Mouse (Mus musculus): ENCODE measurements at regions not wholly inside any gene's neighbourhood (a gene's known extent, or its start where the extent isn't known, plus 50 kb on each side); places are given as distances from the start of the nearest gene placed in this dataset.

GRCm38 (mm10) chr7:84800966-84801365, 52.4 kb upstream of the Olfr291 start:
- no peak for ATAC-seq (ENCODE audit: insufficient read depth)
- no peaks in the 10 kb centered on the region for H3K9me3 ChIP-seq (replicated peaks)

DNA sequence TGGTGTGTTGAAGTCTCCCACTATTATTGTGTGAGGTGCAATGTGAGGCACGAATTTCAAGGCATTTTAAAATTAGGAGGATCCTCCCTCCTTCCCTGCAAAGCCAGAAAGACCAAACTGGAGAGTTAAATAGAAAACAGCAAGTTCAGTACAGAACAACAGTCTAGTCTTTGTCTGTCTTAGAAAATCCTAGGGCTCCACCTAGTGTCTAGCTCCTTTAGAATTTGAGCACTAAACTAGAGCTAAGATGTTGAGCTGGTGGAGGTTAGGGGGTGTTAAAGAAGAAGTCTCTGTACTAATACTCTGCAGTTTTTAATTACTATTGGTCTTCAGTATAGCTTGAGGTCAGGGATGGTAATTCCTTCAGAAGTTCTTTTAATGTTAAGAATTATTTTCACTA, 58.7 kb upstream of the Olfr291 start:
- no peak for ATAC-seq (ENCODE audit: insufficient read depth)
- no peak overlapping the region for H3K4me3 ChIP-seq (replicated peaks)
- no peaks in the 10 kb centered on the region for H3K4me1 ChIP-seq (replicated peaks)
- no peaks in the 10 kb centered on the region for H3K27me3 ChIP-seq
- H3K9me3 ChIP-seq (replicated peaks), result no peaks in the 10 kb centered on the region
- H3K27ac ChIP-seq (replicated peaks), result no peak overlapping the region
- H3K36me3 ChIP-seq (replicated peaks), result no peaks in the 10 kb centered on the region
- H3K4me2 ChIP-seq, result no peak overlapping the region
- WGBS (ENCODE audit: insufficient replicate concordance), result 2% methylated on average over 1 of the region's 1 CpGs
- no peak overlapping the region for H3K9ac ChIP-seq

More at GRCm38 (mm10) chr7:84800966-84801365, 52.4 kb upstream of the Olfr291 start:
- Histone ChIP-seq H3K4me1 (replicated peaks) (no peaks in the 10 kb centered on the region), H3K27me3 (no peaks in the 10 kb centered on the region), H3K36me3 (replicated peaks) (no peaks in the 10 kb centered on the region), H3K4me2 (no peak overlapping the region), H3K27ac (replicated peaks) (no peak overlapping the region), H3K9ac (no peak overlapping the region), H3K4me3 (replicated peaks) (no peak overlapping the region)
- 24% methylated on average over 12 of the region's 12 CpGs for WGBS (ENCODE audit: insufficient replicate concordance)

- H3K9me3 ChIP-seq (replicated peaks), result no peaks in the 10 kb centered on the region
- H3K9ac ChIP-seq, result peak overlapping the region; percentile 63
- H3K36me3 ChIP-seq (replicated peaks), result no peaks in the 10 kb centered on the region
- no peak overlapping the region for H3K27ac ChIP-seq (replicated peaks)
- ATAC-seq (ENCODE audit: insufficient read depth), result peak; percentile 88
- WGBS (ENCODE audit: insufficient replicate concordance), result under 1% methylated on average over 30 of the region's 30 CpGs
- peak overlapping the region; percentile 93 for H3K4me2 ChIP-seq
- H3K27me3 ChIP-seq, result no peaks in the 10 kb centered on the region
- H3K4me1 ChIP-seq (replicated peaks), result peaks cover 4% of the 10 kb centered on the region
- peak overlapping the region; percentile 68 for H3K4me3 ChIP-seq (replicated peaks)
Observed at GRCm38 (mm10) chr7:84779276-84779825, 74.0 kb upstream of the Olfr291 start.

DNA sequence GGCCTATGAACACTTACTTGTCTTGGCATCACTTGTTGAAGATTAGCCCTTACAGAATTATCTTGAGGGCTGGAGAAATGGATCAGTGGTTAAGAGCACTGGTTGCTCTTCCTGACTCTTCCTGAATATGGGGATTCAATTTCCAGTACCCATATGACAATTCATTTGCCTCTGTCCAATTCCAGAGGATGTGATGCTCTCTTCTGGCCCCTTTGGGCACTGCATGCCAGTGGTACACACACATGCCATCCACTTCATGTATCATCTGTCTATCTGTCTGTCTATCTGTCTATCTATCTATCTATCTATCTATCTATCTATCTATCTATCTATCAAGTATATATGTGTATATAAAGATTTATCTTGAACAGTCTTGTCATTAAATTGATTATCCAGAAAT, 75.7 kb upstream of the Olfr291 start:
- Histone ChIP-seq H3K9me3 (replicated peaks) (no peaks in the 10 kb centered on the region), H3K9ac (no peak overlapping the region), H3K4me3 (replicated peaks) (no peak overlapping the region), H3K36me3 (replicated peaks) (no peaks in the 10 kb centered on the region), H3K27ac (replicated peaks) (no peak overlapping the region), H3K4me2 (no peak overlapping the region), H3K27me3 (no peaks in the 10 kb centered on the region), H3K4me1 (replicated peaks) (peaks cover 4% of the 10 kb centered on the region)
- ATAC-seq (ENCODE audit: insufficient read depth), result no peak

DNA sequence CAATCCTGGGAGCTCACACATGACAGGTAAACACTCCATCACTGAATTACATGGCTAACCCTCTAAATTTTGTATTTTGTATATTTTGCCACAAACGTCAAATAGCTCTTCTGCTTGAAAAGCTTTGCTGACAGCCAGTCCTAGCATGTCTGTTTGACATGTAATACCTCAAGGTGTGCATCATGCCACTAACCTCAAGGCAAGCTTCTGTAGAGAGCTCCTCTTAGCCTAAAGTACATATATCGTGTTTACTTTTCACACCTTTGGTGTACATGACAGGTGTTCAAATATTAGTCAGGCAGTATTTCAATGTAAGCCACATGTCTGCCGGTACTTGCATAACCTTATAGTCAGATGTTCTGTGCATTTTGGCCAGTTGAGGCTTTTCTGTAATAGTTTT, 66.5 kb upstream of the Zfand6 start:
- 59% methylated on average over 3 of the region's 3 CpGs for WGBS (ENCODE audit: insufficient replicate concordance)
- Histone ChIP-seq H3K9me3 (replicated peaks) (no peaks in the 10 kb centered on the region), H3K4me1 (replicated peaks) (no peaks in the 10 kb centered on the region), H3K27me3 (peaks cover 3% of the 10 kb centered on the region; the same call in 1 of the 2 replicates), H3K27ac (replicated peaks) (no peak overlapping the region), H3K36me3 (replicated peaks) (no peaks in the 10 kb centered on the region), H3K4me3 (replicated peaks) (no peak overlapping the region), H3K9ac (no peak overlapping the region), H3K4me2 (no peak overlapping the region)
- no peak for ATAC-seq (ENCODE audit: insufficient read depth)

GRCm38 (mm10) chr7:84753361-84753760, 63.6 kb upstream of the Zfand6 start:
- Histone ChIP-seq H3K4me1 (replicated peaks) (peaks cover 8% of the 10 kb centered on the region; the same call in 1 of the 2 replicates), H3K27ac (replicated peaks) (no peak overlapping the region), H3K36me3 (replicated peaks) (no peaks in the 10 kb centered on the region), H3K9ac (no peak overlapping the region), H3K4me3 (replicated peaks) (no peak overlapping the region), H3K9me3 (replicated peaks) (no peaks in the 10 kb centered on the region), H3K27me3 (peaks cover 16% of the 10 kb centered on the region), H3K4me2 (no peak overlapping the region)
- no peak for ATAC-seq (ENCODE audit: insufficient read depth)
- WGBS (ENCODE audit: insufficient replicate concordance), result 67% methylated on average over 1 of the region's 1 CpGs

GRCm38 (mm10) chr7:84749434-84750301, 59.9 kb upstream of the Zfand6 start:
- WGBS (ENCODE audit: insufficient replicate concordance), result 4% methylated on average over 21 of the region's 21 CpGs
- H3K9ac ChIP-seq, result no peak overlapping the region
- no peak overlapping the region for H3K27ac ChIP-seq (replicated peaks)
- H3K36me3 ChIP-seq (replicated peaks), result no peaks in the 10 kb centered on the region
- H3K4me2 ChIP-seq, result peak overlapping the region; percentile 72
- ATAC-seq (ENCODE audit: insufficient read depth), result no peak
- peak overlapping the region; percentile 51 for H3K4me3 ChIP-seq (replicated peaks)
- no peaks in the 10 kb centered on the region for H3K9me3 ChIP-seq (replicated peaks)
- peaks cover 29% of the 10 kb centered on the region for H3K27me3 ChIP-seq
- H3K4me1 ChIP-seq (replicated peaks), result peaks cover 17% of the 10 kb centered on the region

- H3K36me3 ChIP-seq (replicated peaks), result no peaks in the 10 kb centered on the region
- peaks cover 17% of the 10 kb centered on the region for H3K4me1 ChIP-seq (replicated peaks)
- H3K9ac ChIP-seq, result no peak overlapping the region
- no peak overlapping the region for H3K27ac ChIP-seq (replicated peaks)
- no peak overlapping the region for H3K4me3 ChIP-seq (replicated peaks)
- H3K27me3 ChIP-seq, result peaks cover 31% of the 10 kb centered on the region
- 30% methylated on average over 1 of the region's 1 CpGs for WGBS (ENCODE audit: insufficient replicate concordance)
- ATAC-seq (ENCODE audit: insufficient read depth), result no peak
- H3K9me3 ChIP-seq (replicated peaks), result no peaks in the 10 kb centered on the region
- H3K4me2 ChIP-seq, result no peak overlapping the region
Observed at GRCm38 (mm10) chr7:84747847-84748246, 58.1 kb upstream of the Zfand6 start.

GRCm38 (mm10) chr7:84744321-84745070, 54.7 kb upstream of the Zfand6 start:
- no peak overlapping the region for H3K4me3 ChIP-seq (replicated peaks)
- 67% methylated on average over 5 of the region's 5 CpGs for WGBS (ENCODE audit: insufficient replicate concordance)
- no peak overlapping the region for H3K4me2 ChIP-seq
- peaks cover 34% of the 10 kb centered on the region for H3K27me3 ChIP-seq
- H3K36me3 ChIP-seq (replicated peaks), result no peaks in the 10 kb centered on the region
- no peak for ATAC-seq (ENCODE audit: insufficient read depth)
- H3K27ac ChIP-seq (replicated peaks), result no peak overlapping the region
- H3K9ac ChIP-seq, result no peak overlapping the region
- H3K4me1 ChIP-seq (replicated peaks), result peaks cover 11% of the 10 kb centered on the region
- H3K9me3 ChIP-seq (replicated peaks), result no peaks in the 10 kb centered on the region

DNA sequence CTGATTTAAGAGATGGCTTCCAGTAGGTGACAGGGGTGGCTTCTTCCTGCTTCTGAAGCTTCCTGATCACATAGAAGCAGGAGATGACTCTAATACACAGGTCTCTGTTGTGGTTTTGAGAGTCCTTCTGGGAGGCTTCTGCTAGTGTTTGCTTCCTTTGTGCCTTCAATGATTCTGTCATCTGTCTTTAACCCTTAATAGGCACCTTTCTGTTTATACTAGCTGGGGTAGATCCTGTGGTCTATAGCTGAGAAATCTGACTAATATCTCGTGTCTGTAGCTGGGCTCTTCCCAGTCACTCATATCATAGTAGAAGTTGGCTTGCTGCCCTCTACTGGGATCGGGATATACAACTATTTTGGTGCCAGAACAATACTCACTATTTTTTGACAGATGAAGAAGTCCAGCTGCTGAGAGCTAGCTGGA, 50.2 kb upstream of the Zfand6 start:
- WGBS (ENCODE audit: insufficient replicate concordance), result 11% methylated on average over 2 of the region's 2 CpGs
- no peaks in the 10 kb centered on the region for H3K36me3 ChIP-seq (replicated peaks)
- no peaks in the 10 kb centered on the region for H3K9me3 ChIP-seq (replicated peaks)
- no peak overlapping the region for H3K27ac ChIP-seq (replicated peaks)
- no peak for ATAC-seq (ENCODE audit: insufficient read depth)
- no peak overlapping the region for H3K9ac ChIP-seq
- peaks cover 4% of the 10 kb centered on the region; the same call in 1 of the 2 replicates for H3K4me1 ChIP-seq (replicated peaks)
- peaks cover 12% of the 10 kb centered on the region; the same call in 1 of the 2 replicates for H3K27me3 ChIP-seq
- H3K4me3 ChIP-seq (replicated peaks), result no peak overlapping the region
- no peak overlapping the region for H3K4me2 ChIP-seq

All from liver, embryonic 15.5 days (tissue).